Mouse (Mus musculus) MEL (cell line): ENCODE data around the gene Slc22a2. TPM values are rescaled to one million over a fixed set of nuclear protein-coding genes. Genes with fewer than 3 reads are reported as not detected.

ENCODE experiments used
- DNase-seq: peaks from one replicate; pipeline ENCODE4 v3.0.0; 2011; ENCODE audit warnings: low read depth, low spot score
- H3K27ac ChIP-seq: 2 replicates; pipeline ENCODE4 v1.5.1; 2012; ENCODE audit warnings: low read depth, mild to moderate bottlenecking, control low read depth, low read length, moderate library complexity; ENCODE audit not compliant: control insufficient read depth
- H3K27me3 ChIP-seq, 2 experiments: fragments of 150-350 bp in 1 of 2; sonication (generic) in 1 of 2; 2 replicates each; pipeline ENCODE4 v1.6.1; 2012; ENCODE audit warnings: low read length in 2 of 2, mild to moderate bottlenecking in 2 of 2, improper control_type of control experiment in 1 of 2, moderate library complexity in 1 of 2; ENCODE audit not compliant: insufficient read depth in 2 of 2, control insufficient read depth in 1 of 2
- H3K36me3 ChIP-seq, 2 experiments: 2 replicates each; pipeline ENCODE4 v1.6.1; 2012 to 2014; ENCODE audit warnings: low read length in 2 of 2, improper control_type of control experiment in 1 of 2, inconsistent platforms in 1 of 2, mild to moderate bottlenecking in 1 of 2; ENCODE audit not compliant: insufficient read depth in 2 of 2, control insufficient read depth in 1 of 2
- H3K4me1 ChIP-seq, 2 experiments: fragments of 150-350 bp in 1 of 2; sonication (generic) in 1 of 2; 2 replicates each; pipeline ENCODE4 v1.6.1; 2012; ENCODE audit warnings: low read length in 2 of 2, improper control_type of control experiment in 1 of 2, mild to moderate bottlenecking in 1 of 2; ENCODE audit not compliant: insufficient read depth in 2 of 2, control insufficient read depth in 1 of 2
- H3K4me3 ChIP-seq, 2 experiments: fragments of 150-350 bp in 1 of 2; sonication (generic) in 1 of 2; 2 replicates each; pipeline ENCODE4 v1.5.1; 2012; ENCODE audit warnings: low read depth in 2 of 2, low read length in 2 of 2, mild to moderate bottlenecking in 2 of 2, moderate library complexity in 2 of 2, control low read depth in 1 of 2, improper control_type of control experiment in 1 of 2; ENCODE audit not compliant: control insufficient read depth in 1 of 2, insufficient read depth in 1 of 2
- H3K79me2 ChIP-seq: 2 replicates; pipeline ENCODE4 v1.6.1; 2012; ENCODE audit warnings: mild to moderate bottlenecking, low read length, moderate library complexity; ENCODE audit not compliant: control insufficient read depth, poor library complexity, insufficient read depth
- H3K9ac ChIP-seq: 2 replicates; pipeline ENCODE4 v1.6.1; 2012; ENCODE audit warnings: low read depth, mild to moderate bottlenecking, control low read depth, low read length, moderate library complexity; ENCODE audit not compliant: control insufficient read depth, poor library complexity, severe bottlenecking
- H3K9me3 ChIP-seq: fragments of 150-350 bp; sonication (generic); replicated peaks from 2 replicates; pipeline ENCODE4 v1.6.1; 2012; ENCODE audit warnings: mild to moderate bottlenecking, low read length, improper control_type of control experiment, moderate library complexity; ENCODE audit not compliant: insufficient read depth
- CHD1 ChIP-seq: IDR thresholded peaks from 2 replicates; pipeline ENCODE4 v1.6.1; 2012; ENCODE audit warnings: low read depth, mild to moderate bottlenecking, inconsistent platforms, low read length, improper control_type of control experiment
- CHD2 ChIP-seq: IDR thresholded peaks from 2 replicates; pipeline ENCODE4 v1.6.1; 2011; ENCODE audit warnings: low read length, improper control_type of control experiment
- EP300 ChIP-seq, 2 experiments: IDR thresholded peaks; 2 replicates each; pipeline ENCODE4 v1.6.1; 2011; ENCODE audit warnings: improper control_type of control experiment in 2 of 2, low read length in 2 of 2, low read depth in 1 of 2, mild to moderate bottlenecking in 1 of 2
- GABPA ChIP-seq: IDR thresholded peaks from 2 replicates; pipeline ENCODE4 v1.6.1; 2012; ENCODE audit warnings: low read depth, mild to moderate bottlenecking, inconsistent platforms, low read length, improper control_type of control experiment, moderate library complexity
- GATA1 ChIP-seq: IDR thresholded peaks from 2 replicates; pipeline ENCODE4 v1.6.1; 2011; ENCODE audit warnings: low read depth, low read length, improper control_type of control experiment
- HCFC1 ChIP-seq: IDR thresholded peaks from 2 replicates; pipeline ENCODE4 v1.6.1; 2012; ENCODE audit warnings: low read depth, mild to moderate bottlenecking, inconsistent platforms, low read length, improper control_type of control experiment, moderate library complexity
- JUND ChIP-seq: IDR thresholded peaks from 2 replicates; pipeline ENCODE4 v1.6.1; 2011; ENCODE audit warnings: low read depth, mild to moderate bottlenecking, improper control_type of control experiment, low read length
- MAX ChIP-seq: IDR thresholded peaks from 2 replicates; pipeline ENCODE4 v1.6.1; 2011; ENCODE audit warnings: low read length, improper control_type of control experiment
- MAZ ChIP-seq: IDR thresholded peaks from 2 replicates; pipeline ENCODE4 v1.6.1; 2012; ENCODE audit warnings: low read depth, mild to moderate bottlenecking, inconsistent platforms, low read length, improper control_type of control experiment
- MEF2A ChIP-seq: IDR thresholded peaks from 2 replicates; pipeline ENCODE4 v1.6.1; 2014; ENCODE audit warnings: low read depth, mild to moderate bottlenecking, inconsistent platforms, low read length, improper control_type of control experiment; ENCODE audit not compliant: poor library complexity, insufficient replicate concordance, severe bottlenecking; ENCODE audit errors: extremely low read depth
- MYB ChIP-seq: IDR thresholded peaks from 2 replicates; pipeline ENCODE4 v1.6.1; 2011; ENCODE audit warnings: mild to moderate bottlenecking, low read depth, low read length, improper control_type of control experiment
- MYC ChIP-seq: IDR thresholded peaks from 2 replicates; pipeline ENCODE4 v1.6.1; 2011; ENCODE audit warnings: low read depth, mild to moderate bottlenecking, low read length, improper control_type of control experiment, moderate library complexity
- NELFE ChIP-seq: IDR thresholded peaks from 2 replicates; pipeline ENCODE4 v1.6.1; 2011; ENCODE audit warnings: low read depth, low read length, improper control_type of control experiment
- POLR2A ChIP-seq, 2 experiments: IDR thresholded peaks; 2 replicates each; pipeline ENCODE4 v1.6.1; 2011 to 2012; ENCODE audit warnings: low read length in 2 of 2, mild to moderate bottlenecking in 2 of 2, control low read depth in 1 of 2, improper control_type of control experiment in 1 of 2, low read depth in 1 of 2, moderate library complexity in 1 of 2; ENCODE audit not compliant: control insufficient read depth in 1 of 2, insufficient read depth in 1 of 2, poor library complexity in 1 of 2
- RAD21 ChIP-seq: IDR thresholded peaks from 2 replicates; pipeline ENCODE4 v1.6.1; 2011; ENCODE audit warnings: mild to moderate bottlenecking, low read depth, low read length, improper control_type of control experiment
- RCOR1 ChIP-seq: IDR thresholded peaks from 2 replicates; pipeline ENCODE4 v1.6.1; 2012; ENCODE audit warnings: low read depth, mild to moderate bottlenecking, inconsistent platforms, low read length, improper control_type of control experiment
- SIN3A ChIP-seq: IDR thresholded peaks from 2 replicates; pipeline ENCODE4 v1.6.1; 2012; ENCODE audit warnings: low read length, improper control_type of control experiment, inconsistent platforms
- SMC3 ChIP-seq: IDR thresholded peaks from 2 replicates; pipeline ENCODE4 v1.6.1; 2011; ENCODE audit warnings: low read depth, low read length, improper control_type of control experiment
- TBP ChIP-seq: IDR thresholded peaks from 2 replicates; pipeline ENCODE4 v1.8.0; 2011; ENCODE audit warnings: low read depth, low read length, improper control_type of control experiment
- TCF12 ChIP-seq: IDR thresholded peaks from 2 replicates; pipeline ENCODE4 v1.6.1; 2014; ENCODE audit warnings: low read depth, mild to moderate bottlenecking, inconsistent platforms, low read length, improper control_type of control experiment, moderate library complexity
- UBTF ChIP-seq: IDR thresholded peaks from 2 replicates; pipeline ENCODE4 v1.6.1; 2012; ENCODE audit warnings: low read depth, mild to moderate bottlenecking, inconsistent platforms, low read length, improper control_type of control experiment, moderate library complexity, borderline replicate concordance; ENCODE audit not compliant: insufficient read depth
- USF1 ChIP-seq: IDR thresholded peaks from 2 replicates; pipeline ENCODE4 v1.6.1; 2014; ENCODE audit warnings: low read depth, mild to moderate bottlenecking, inconsistent platforms, low read length, improper control_type of control experiment, moderate library complexity
- ZC3H11A ChIP-seq: IDR thresholded peaks from 2 replicates; pipeline ENCODE4 v1.6.1; 2012; ENCODE audit warnings: low read depth, mild to moderate bottlenecking, inconsistent platforms, low read length, improper control_type of control experiment
- ZKSCAN1 ChIP-seq: IDR thresholded peaks from 2 replicates; pipeline ENCODE4 v1.6.1; 2012; ENCODE audit warnings: low read depth, mild to moderate bottlenecking, inconsistent platforms, low read length, improper control_type of control experiment, moderate library complexity
- ZNF384 ChIP-seq: IDR thresholded peaks from 2 replicates; pipeline ENCODE4 v1.6.1; 2012; ENCODE audit warnings: low read depth, mild to moderate bottlenecking, inconsistent platforms, low read length, improper control_type of control experiment
- polyA plus RNA-seq, 2 experiments: library from polyadenylated mRNA; stranded (reverse) in 1 of 2; unstranded in 1 of 2; fragments of >175 nt in 1 of 2; fragments of >200 nt in 1 of 2; gene quantifications; 2 replicates each; pipeline versions ENCODE4 v1.2.1 to v1.2.4; 2012; ENCODE audit warnings: low replicate concordance in 2 of 2, low read depth in 1 of 2; ENCODE audit not compliant: insufficient read length in 2 of 2, insufficient read depth in 1 of 2, missing spikeins in 1 of 2
- total RNA-seq: library from RNA; depleted of rRNA; stranded (reverse); fragments of 300-350 nt; gene quantifications from 2 replicates; pipeline ENCODE4 v1.2.3, GENCODE M21; 2012

Slc22a2 gene
- total and polyA plus RNA-seq, 3 experiments: not detected

GRCm38 (mm10) chr17:12586966-12587365 is 3.0 kb downstream of the Slc22a2 start:
- no peaks in the 10 kb centered on the region for H3K4me1 ChIP-seq
- H3K27ac ChIP-seq: no peak overlapping the region
- DNase-seq: no peak
- H3K9ac ChIP-seq: no peak overlapping the region
- TF ChIP-seq HCFC1 (no peak), ZNF384 (no peak), GABPA (no peak), EP300 (IDR thresholded peaks at IDR 0.05; ENCODE audit: low read depth in 1 of 2, low read length in 2 of 2) (no peak), NELFE (no peak), JUND (no peak), MYC (no peak), MYB (no peak), ZKSCAN1 (no peak), TCF12 (no peak), CHD2 (no peak), RAD21 (no peak), USF1 (no peak)
- TF ChIP-seq, all 39 proteins: peak for 0
- no peaks in the 10 kb centered on the region for H3K9me3 ChIP-seq
- H3K4me3 ChIP-seq: no peak overlapping the region
- no peaks in the 10 kb centered on the region for H3K27me3 ChIP-seq
- no peaks in the 10 kb centered on the region for H3K36me3 ChIP-seq
- H3K79me2 ChIP-seq: no peaks in the 10 kb centered on the region

- no peak overlapping the region for H3K9ac ChIP-seq
- H3K4me1 ChIP-seq: no peaks in the 10 kb centered on the region
- no peaks in the 10 kb centered on the region for H3K79me2 ChIP-seq
- no peaks in the 10 kb centered on the region for H3K9me3 ChIP-seq
- no peak overlapping the region for H3K27ac ChIP-seq
- H3K36me3 ChIP-seq: no peaks in the 10 kb centered on the region
- DNase-seq: no peak
- no peaks in the 10 kb centered on the region; a peak in 1 of 4 replicates for H3K27me3 ChIP-seq
- TF ChIP-seq GATA1 (no peak), MYC (no peak), UBTF (no peak), MAX (no peak), ZC3H11A (no peak), TBP (no peak), MEF2A (no peak), SMC3 (no peak), RCOR1 (no peak), SIN3A (no peak), TCF12 (no peak), CHD1 (no peak), POLR2A (IDR thresholded peaks at IDR 0.05; ENCODE audit: control insufficient read depth in 1 of 2, insufficient read depth in 1 of 2, low read depth in 1 of 2, low read length in 2 of 2, poor library complexity in 1 of 2) (no peak), MAZ (no peak), NELFE (no peak)
- TF ChIP-seq, all 39 proteins: peak for 0
- H3K4me3 ChIP-seq: no peak overlapping the region
Observed at GRCm38 (mm10) chr17:12588801-12589247, 4.9 kb downstream of the Slc22a2 start.
